Mouse (Mus musculus): ENCODE measurements around the gene Urod. TPM values are rescaled to one million over a fixed set of nuclear protein-coding genes. Genes with fewer than 3 reads are reported as not detected.

Urod gene
- polyA plus RNA-seq, 1 experiment from 2014 or later = 76.8 TPM

- ATAC-seq (ENCODE audit: low read depth) = no peak; the same call in 1 of the 2 replicates
- no peaks in the 10 kb centered on the region for H3K9me3 ChIP-seq
- H3K9ac ChIP-seq = no peak overlapping the region
- H3K27me3 ChIP-seq = no peaks in the 10 kb centered on the region
- WGBS = 78% methylated on average over 5 of the region's 5 CpGs
- no peak overlapping the region for H3K4me2 ChIP-seq
- no peak overlapping the region for H3K4me3 ChIP-seq
- H3K27ac ChIP-seq (replicated peaks) = no peak overlapping the region
- no peaks in the 10 kb centered on the region for H3K4me1 ChIP-seq (replicated peaks)
- H3K36me3 ChIP-seq = peaks cover 66% of the 10 kb centered on the region
Observed at GRCm38 (mm10) chr4:116987122-116987456, 7.1 kb downstream of the Urod start.

- no peak overlapping the region for H3K4me2 ChIP-seq
- no peaks in the 10 kb centered on the region for H3K9me3 ChIP-seq
- no peak overlapping the region for H3K4me3 ChIP-seq
- no peak overlapping the region for H3K27ac ChIP-seq (replicated peaks)
- H3K9ac ChIP-seq = no peak overlapping the region
- peak; percentile 71 for ATAC-seq (ENCODE audit: low read depth)
- peaks cover 70% of the 10 kb centered on the region for H3K36me3 ChIP-seq
- no peaks in the 10 kb centered on the region for H3K27me3 ChIP-seq
- WGBS = 69% methylated on average over 17 of the region's 17 CpGs
- no peaks in the 10 kb centered on the region for H3K4me1 ChIP-seq (replicated peaks)
Observed at GRCm38 (mm10) chr4:116986400-116987121, 7.7 kb downstream of the Urod start.

DNA sequence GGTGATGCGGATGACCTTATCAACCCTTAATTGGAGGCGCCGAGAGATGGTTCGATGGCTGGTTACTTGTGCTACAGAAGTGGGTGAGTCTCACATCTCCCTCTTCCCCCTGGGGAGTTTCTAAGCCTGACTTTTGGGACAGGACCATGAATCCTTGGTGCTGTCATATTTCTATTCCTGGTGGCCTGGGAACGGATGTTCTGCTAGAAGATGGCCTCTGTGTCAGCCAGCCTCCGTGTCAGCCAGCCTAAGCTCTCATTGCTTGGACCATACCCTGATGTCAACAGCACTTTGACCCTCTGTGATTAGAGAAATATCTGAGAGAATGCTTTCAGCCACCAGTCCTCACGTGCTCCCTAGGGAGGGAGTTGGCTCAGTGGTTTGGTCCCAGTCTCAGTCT, 8.5 kb downstream of the Urod start:
- H3K27ac ChIP-seq (replicated peaks) = no peak overlapping the region
- no peak overlapping the region for H3K4me3 ChIP-seq
- no peaks in the 10 kb centered on the region for H3K27me3 ChIP-seq
- no peak overlapping the region for H3K9ac ChIP-seq
- no peak for ATAC-seq (ENCODE audit: low read depth)
- peaks cover 79% of the 10 kb centered on the region for H3K36me3 ChIP-seq
- H3K9me3 ChIP-seq = no peaks in the 10 kb centered on the region
- H3K4me1 ChIP-seq (replicated peaks) = no peaks in the 10 kb centered on the region
- H3K4me2 ChIP-seq = no peak overlapping the region
- 92% methylated on average over 7 of the region's 7 CpGs for WGBS

DNA sequence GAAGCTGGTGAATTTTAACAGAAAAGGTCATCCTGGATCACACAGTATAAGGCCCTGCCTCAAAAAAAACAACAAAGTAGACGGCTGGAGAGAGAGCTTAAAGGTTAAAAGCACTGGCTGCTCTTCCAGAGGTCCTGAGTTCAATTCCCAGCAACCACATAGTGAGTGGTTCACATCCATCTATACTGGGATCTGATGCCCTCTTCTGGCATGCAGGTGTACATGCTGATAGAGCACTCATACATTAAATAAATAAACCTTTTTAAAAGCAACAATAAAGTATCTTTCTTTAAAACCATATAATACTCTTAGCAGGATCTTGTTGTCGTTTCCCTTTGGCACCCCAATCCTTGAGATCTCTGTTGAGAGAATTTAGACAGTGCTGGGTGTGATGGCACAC, 17.7 kb downstream of the Urod start:
- H3K4me2 ChIP-seq = no peak overlapping the region
- no peaks in the 10 kb centered on the region for H3K27me3 ChIP-seq
- 78% methylated on average over 2 of the region's 2 CpGs for WGBS
- peaks cover 77% of the 10 kb centered on the region for H3K36me3 ChIP-seq
- H3K9ac ChIP-seq = no peak overlapping the region
- no peaks in the 10 kb centered on the region for H3K9me3 ChIP-seq
- no peak overlapping the region for H3K27ac ChIP-seq (replicated peaks)
- no peak overlapping the region for H3K4me3 ChIP-seq
- no peaks in the 10 kb centered on the region for H3K4me1 ChIP-seq (replicated peaks)
- ATAC-seq (ENCODE audit: low read depth) = no peak

DNA sequence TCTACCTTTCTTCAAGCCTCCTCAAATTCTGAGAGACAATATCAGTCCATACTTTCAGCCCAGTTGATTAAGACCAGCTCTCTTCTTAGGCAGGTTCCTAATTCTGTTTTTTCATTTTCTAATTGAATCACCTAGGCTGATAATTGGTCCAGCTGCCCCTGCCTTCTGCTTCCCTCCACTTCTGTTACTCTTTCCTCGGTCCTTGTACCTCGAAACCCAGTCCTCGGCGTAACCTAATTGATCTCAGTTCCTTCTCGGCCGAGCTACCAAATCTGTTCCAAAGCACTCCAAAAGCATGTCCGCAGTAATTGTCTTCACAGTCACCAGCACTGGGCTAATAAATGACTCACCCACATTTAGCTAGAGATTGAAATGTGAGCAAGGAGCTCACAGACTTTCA, 39.3 kb downstream of the Urod start:
- WGBS = 89% methylated on average over 7 of the region's 7 CpGs
- Histone ChIP-seq H3K27me3 (no peaks in the 10 kb centered on the region), H3K4me2 (no peak overlapping the region), H3K36me3 (peaks cover 11% of the 10 kb centered on the region; the same call in 1 of the 2 replicates), H3K27ac (replicated peaks) (no peak overlapping the region), H3K9me3 (no peaks in the 10 kb centered on the region), H3K9ac (no peak overlapping the region), H3K4me1 (replicated peaks) (no peaks in the 10 kb centered on the region), H3K4me3 (no peak overlapping the region)
- no peak for ATAC-seq (ENCODE audit: low read depth)

DNA sequence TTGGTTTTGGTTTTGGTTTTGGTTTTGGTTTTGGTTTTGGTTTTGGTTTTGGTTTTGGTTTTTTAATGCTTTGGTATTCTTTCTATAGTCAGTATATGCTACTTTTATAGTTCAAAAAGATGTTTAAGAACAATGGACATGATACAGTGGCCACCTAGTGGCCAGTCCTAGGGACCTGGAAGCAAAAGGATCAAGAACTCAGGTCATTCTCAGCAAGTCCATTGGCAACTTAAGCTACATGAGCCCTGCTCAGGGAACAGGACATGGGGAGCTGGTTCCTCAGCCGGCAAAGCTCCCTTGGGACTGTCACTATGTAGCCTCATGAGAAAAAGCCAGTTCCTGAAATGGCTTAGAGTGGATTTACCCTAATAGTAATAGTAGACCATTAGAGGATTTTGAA, 42.6 kb downstream of the Urod start:
- 37% methylated on average over 1 of the region's 1 CpGs for WGBS
- no peak for ATAC-seq (ENCODE audit: low read depth)
- H3K27me3 ChIP-seq = no peaks in the 10 kb centered on the region
- H3K9ac ChIP-seq = no peak overlapping the region
- no peak overlapping the region for H3K4me3 ChIP-seq
- no peak overlapping the region for H3K27ac ChIP-seq (replicated peaks)
- no peaks in the 10 kb centered on the region for H3K4me1 ChIP-seq (replicated peaks)
- H3K36me3 ChIP-seq = 0 out of 2 replicates have a peak, but pooled peaks cover 8% of the 10 kb centered on the region
- H3K4me2 ChIP-seq = no peak overlapping the region
- H3K9me3 ChIP-seq = no peaks in the 10 kb centered on the region

GRCm38 (mm10) chr4:116944055-116944454, 50.2 kb downstream of the Urod start:
- no peak overlapping the region for H3K4me3 ChIP-seq
- peak; percentile 63; the same call in 1 of the 2 replicates for ATAC-seq (ENCODE audit: low read depth)
- no peak overlapping the region for H3K9ac ChIP-seq
- peaks cover 31% of the 10 kb centered on the region for H3K4me1 ChIP-seq (replicated peaks)
- H3K36me3 ChIP-seq = no peaks in the 10 kb centered on the region
- no peaks in the 10 kb centered on the region for H3K9me3 ChIP-seq
- 14% methylated on average over 5 of the region's 5 CpGs for WGBS
- peak overlapping the region; percentile 9; the same call in 1 of the 2 replicates for H3K4me2 ChIP-seq
- no peaks in the 10 kb centered on the region for H3K27me3 ChIP-seq
- peak overlapping the region; percentile 56 for H3K27ac ChIP-seq (replicated peaks)

DNA sequence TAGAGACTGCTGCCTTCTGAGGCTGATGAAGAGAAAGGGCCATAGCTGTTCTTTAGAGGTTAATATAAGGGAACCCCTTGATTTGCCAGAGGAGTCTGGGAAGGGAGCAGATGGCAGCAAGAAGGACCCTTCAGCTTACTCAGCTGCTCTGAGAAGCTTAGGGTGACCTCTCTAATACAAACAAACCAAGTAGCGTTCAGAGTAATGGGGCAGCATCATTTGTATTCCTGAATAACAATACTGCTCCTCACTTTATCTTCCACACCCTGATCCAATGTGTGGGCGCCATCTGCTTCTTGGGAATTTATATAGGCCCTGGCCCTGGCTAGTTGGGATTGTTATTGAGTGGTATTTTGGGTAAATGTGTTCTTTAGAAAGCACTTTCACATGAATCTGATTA, 51.5 kb downstream of the Urod start:
- Histone ChIP-seq H3K4me2 (no peak overlapping the region), H3K27me3 (no peaks in the 10 kb centered on the region), H3K4me1 (replicated peaks) (peaks cover 32% of the 10 kb centered on the region), H3K27ac (replicated peaks) (peak overlapping the region; percentile 7; the same call in 1 of the 2 replicates), H3K36me3 (no peaks in the 10 kb centered on the region), H3K9me3 (no peaks in the 10 kb centered on the region), H3K4me3 (no peak overlapping the region), H3K9ac (no peak overlapping the region)
- ATAC-seq (ENCODE audit: low read depth) = no peak
- WGBS = 21% methylated on average over 2 of the region's 2 CpGs

Other genes starting within 250 kb of the Urod start
- 26.5 and 33.0 TPM in 2 replicates for gene Toe1, start 186.8 kb downstream of the Urod start, polyA plus RNA-seq (2015; fragmentation: Nextera tagmentation; extraction: Ambion mirVana)
- 6.5 and 8.3 TPM in 2 replicates for gene Mutyh, start 186.7 kb downstream of the Urod start, polyA plus RNA-seq (2015; fragmentation: Nextera tagmentation; extraction: Ambion mirVana)
- 1.2 and 2.7 TPM in 2 replicates for gene Hpdl, start 172.7 kb downstream of the Urod start, polyA plus RNA-seq (2015; fragmentation: Nextera tagmentation; extraction: Ambion mirVana)
- 7.7 and 8.1 TPM in 2 replicates for gene Zswim5, start 117.0 kb downstream of the Urod start, polyA plus RNA-seq (2015; fragmentation: Nextera tagmentation; extraction: Ambion mirVana)
- gene Hectd3, start 904 bp upstream of the Urod start, polyA plus RNA-seq (2015; fragmentation: Nextera tagmentation; extraction: Ambion mirVana) = 25.6 and 26.7 TPM in 2 replicates
- gene Eif2b3, start 25.0 kb upstream of the Urod start, polyA plus RNA-seq (2015; fragmentation: Nextera tagmentation; extraction: Ambion mirVana) = 45.8 and 48.9 TPM in 2 replicates
- gene Ptch2, start 101.7 kb upstream of the Urod start, polyA plus RNA-seq (2015; fragmentation: Nextera tagmentation; extraction: Ambion mirVana) = 6.4 and 7.4 TPM in 2 replicates
- 3.2 and 4.7 TPM in 2 replicates for gene Btbd19, start 131.3 kb upstream of the Urod start, polyA plus RNA-seq (2015; fragmentation: Nextera tagmentation; extraction: Ambion mirVana)
- not detected in 2 replicates for gene Tctex1d4, start 132.4 kb upstream of the Urod start, polyA plus RNA-seq (2015; fragmentation: Nextera tagmentation; extraction: Ambion mirVana)
- 16.0 and 20.7 TPM in 2 replicates for gene Plk3, start 139.6 kb upstream of the Urod start, polyA plus RNA-seq (2015; fragmentation: Nextera tagmentation; extraction: Ambion mirVana)
- gene Rps8, start 161.8 kb upstream of the Urod start, polyA plus RNA-seq (2015; fragmentation: Nextera tagmentation; extraction: Ambion mirVana) = 493 and 532 TPM in 2 replicates
- gene Kif2c, start 188.2 kb upstream of the Urod start, polyA plus RNA-seq (2015; fragmentation: Nextera tagmentation; extraction: Ambion mirVana) = 11.8 and 16.1 TPM in 2 replicates